Mouse (Mus musculus) frontal cortex, adult 2 months (tissue): ENCODE measurements at regions not wholly inside any gene's neighbourhood (a gene's known extent, or its start where the extent isn't known, plus 50 kb on each side); places are given as distances from the start of the nearest gene placed in this dataset.

Source experiments
- DNase-seq, 2 experiments: peaks; one replicate each; pipeline ENCODE4 v3.0.0; 2022; ENCODE audit warnings: low spot score in 1 of 2; ENCODE audit errors: extremely low spot score in 1 of 2

- DNase-seq = no peak
These were observed 61.3 kb upstream of the Unc5b start for GRCm38 (mm10) chr10:60892730-60893129.

DNA sequence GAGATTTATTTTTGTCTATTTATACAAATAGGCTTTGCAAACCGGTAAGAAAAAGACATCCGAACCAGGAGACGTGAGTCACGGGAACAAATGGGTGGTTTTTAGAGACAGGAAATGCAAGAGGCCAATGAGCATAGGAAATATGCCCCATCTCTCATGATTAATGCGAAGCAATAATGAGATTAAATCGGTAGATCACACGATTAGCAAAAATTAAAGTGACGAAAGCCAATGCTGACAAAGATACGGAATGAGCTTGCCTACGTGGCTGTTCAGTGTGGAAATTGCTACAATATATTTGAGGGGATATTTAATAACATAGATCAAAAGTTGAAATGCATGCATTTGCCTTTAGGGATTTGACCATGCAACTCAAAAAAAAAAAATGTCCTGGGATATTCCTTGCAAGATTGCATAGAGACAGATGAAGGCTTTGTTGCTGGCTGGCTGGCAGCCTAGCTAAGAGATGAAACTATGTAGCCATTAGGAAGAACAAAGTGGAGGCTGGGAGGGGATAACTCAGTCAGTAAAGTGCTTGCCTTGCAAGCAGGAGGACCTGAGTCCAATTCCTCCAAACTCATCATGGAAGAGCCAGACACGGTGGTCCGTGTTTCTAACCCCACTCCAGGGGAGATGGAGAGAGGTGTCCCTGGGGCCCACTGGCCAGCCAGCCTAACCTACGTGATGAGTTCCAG, 60.2 kb upstream of the Unc5b start:
- DNase-seq = no peak

GRCm38 (mm10) chr10:60889792-60890191, 58.4 kb upstream of the Unc5b start:
- DNase-seq = no peak

- DNase-seq = no peak
These were observed 57.2 kb upstream of the Unc5b start for GRCm38 (mm10) chr10:60888541-60888940.

- DNase-seq = no peak
These were observed 54.2 kb upstream of the Unc5b start for GRCm38 (mm10) chr10:60885348-60886275.

DNA sequence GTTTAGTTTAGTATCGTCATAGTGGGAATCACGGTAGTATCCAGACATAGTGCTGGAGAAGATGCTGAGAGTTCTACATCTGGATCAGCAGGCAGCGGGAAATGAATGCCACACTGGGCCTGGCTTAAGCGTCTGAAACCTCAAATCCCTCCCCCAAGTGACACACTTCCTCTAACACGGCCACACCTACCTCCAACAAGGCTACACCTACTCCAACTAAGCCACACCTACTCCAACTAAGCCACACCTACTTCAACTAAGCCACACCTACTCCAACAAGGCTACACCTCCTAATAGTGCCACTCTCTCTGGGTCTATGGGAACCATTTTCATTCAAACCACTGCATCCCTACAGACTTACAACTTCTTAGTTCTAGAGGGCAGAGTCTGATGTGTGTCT, 53.4 kb upstream of the Unc5b start:
- no peak for DNase-seq
